Mouse (Mus musculus) liver, adult 2 months (tissue): ENCODE results near the gene Rpl26.

Experiments used
- CTCF ChIP-seq: fragments of 200-500 bp; IDR thresholded peaks from 2 replicates; pipeline ENCODE4 v1.5.1; 2011; ENCODE audit warnings: low read depth, low read length, control low read depth
- POLR2A ChIP-seq: fragments of 200-500 bp; IDR thresholded peaks from 2 replicates; pipeline ENCODE4 v1.6.1; 2011; ENCODE audit warnings: low read length, control low read depth; ENCODE audit not compliant: insufficient read depth; ENCODE audit errors: extremely low read depth

DNA sequence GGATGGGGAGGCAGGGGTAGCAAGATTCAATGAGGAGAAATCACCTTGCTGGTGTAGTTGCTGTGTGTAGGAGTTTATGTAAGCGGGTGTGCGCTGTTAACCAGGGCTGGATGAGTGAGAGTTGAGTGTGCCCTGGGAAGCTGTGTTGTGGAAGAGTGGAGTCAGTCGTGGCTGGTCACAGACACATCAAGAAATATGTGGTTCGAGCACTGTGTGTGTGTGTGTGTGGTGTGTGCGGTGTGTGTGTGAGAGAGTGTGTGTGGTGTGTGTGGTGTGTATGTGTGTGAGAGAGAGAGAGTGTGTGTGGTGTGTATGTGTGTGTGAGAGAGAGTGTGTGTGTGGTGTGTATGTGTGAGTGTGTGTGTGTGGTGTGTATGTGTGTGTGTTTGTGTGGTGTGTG lies 54.1 kb downstream of the Rpl26 start:
- TF ChIP-seq POLR2A (no peak), CTCF (no peak)
